Mouse (Mus musculus) left cerebral cortex, adult 2 months (tissue): ENCODE measurements around the gene Ufsp2. TPM values are rescaled to one million over a fixed set of nuclear protein-coding genes. Genes with fewer than 3 reads are reported as not detected.

Experiments
- DNase-seq, 2 experiments: peaks; one replicate each; pipeline ENCODE4 v3.0.0; 2021 to 2022; ENCODE audit warnings: low spot score in 2 of 2, mixed read lengths in 1 of 2; ENCODE audit errors: extremely low spot score in 1 of 2
- H3K27ac ChIP-seq: fragments of 200-600 bp; 2 replicates; pipeline ENCODE4 v1.8.1; 2022
- H3K4me3 ChIP-seq: fragments of 200-600 bp; 2 replicates; pipeline ENCODE4 v1.8.1; 2022
- CTCF ChIP-seq: fragments of 200-600 bp; IDR thresholded peaks from 2 replicates; pipeline ENCODE4 v1.8.1; 2022; ENCODE audit warnings: antibody characterized with exemption, mild to moderate bottlenecking, moderate library complexity
- intact Hi-C: fragments of 180-260 bp; cut with DNase I; formaldehyde crosslinking; loops from one replicate; pipeline ENCODE4 v1.15.1; 2025
- long read RNA-seq, 2 experiments: library from polyadenylated mRNA; stranded (forward); transcript quantifications; one replicate each; pipeline ENCODE4 v2.0.0; 2021; ENCODE audit warnings: borderline mapping rate in 2 of 2
- total RNA-seq, 2 experiments: library from RNA; stranded (reverse); gene quantifications; 2 replicates each; pipeline ENCODE4 v1.2.3; 2021

Gene Ufsp2
- total RNA-seq, result 10 to 100 TPM; 50.9 to 54.2 TPM
- long read RNA-seq, experiment 1, transcript Ufsp2-201 (12 exons, 1,640 nt), result major isoform, 28 of 40 reads
- long read RNA-seq, experiment 1, transcript Ufsp2-204 (11 exons, 1,613 nt), result minor isoform, 5 of 40 reads
- long read RNA-seq, experiment 1, partial matches to known transcripts, result 2 of 40 reads
- long read RNA-seq, experiment 1, other reads (novel, unspliced or antisense), result 5 of 40 reads
- long read RNA-seq, experiment 2, transcript Ufsp2-201 (12 exons, 1,640 nt), result major isoform, 15 of 21 reads
- long read RNA-seq, experiment 2, partial matches to known transcripts, result 0 of 21 reads
- long read RNA-seq, experiment 2, other reads (novel, unspliced or antisense), result 2 of 21 reads

DNA sequence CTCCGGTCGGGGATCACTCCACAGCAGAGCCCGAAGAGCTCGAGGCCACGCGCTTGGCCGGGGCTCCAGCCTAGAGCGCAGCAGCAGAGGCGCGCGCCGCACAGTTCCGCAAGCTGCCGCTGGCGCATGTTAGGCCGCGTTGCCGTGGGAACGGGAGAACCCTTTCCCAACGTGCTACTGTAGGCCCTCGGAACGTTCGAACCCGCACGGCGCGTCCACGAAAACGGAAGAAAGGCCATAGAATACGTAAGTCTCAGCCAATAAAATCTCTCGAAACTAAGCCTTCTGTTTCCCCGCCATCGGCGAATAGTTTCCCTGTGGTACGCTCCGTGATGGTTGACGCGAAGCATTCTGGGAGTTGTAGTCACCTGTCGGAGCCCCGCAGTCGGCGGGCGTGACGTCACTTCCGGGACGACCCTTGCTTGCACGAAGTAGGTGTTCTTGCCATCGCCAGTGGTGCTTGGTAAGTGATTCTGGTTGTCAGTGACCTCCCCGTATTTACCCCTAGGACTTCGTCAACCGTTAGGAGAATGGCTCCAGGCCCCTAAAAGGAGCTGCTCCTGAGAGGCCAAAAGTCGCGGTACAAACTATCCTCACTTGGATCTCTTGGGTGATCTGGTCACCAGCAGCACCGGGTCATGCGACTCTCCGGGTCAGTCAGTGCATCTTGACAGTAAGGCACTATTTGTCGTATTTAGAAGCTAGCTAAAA is at the start of gene Ufsp2, which contains the start of gene 1700029J07Rik:
Gene Ufsp2 (plus strand): TSS at position 403 of the 711 bp plus-strand sequence.
Gene 1700029J07Rik (minus strand): TSS at position 127 of the 711 bp plus-strand sequence.
- H3K4me3 ChIP-seq, result peak within 1 kb of the TSS; percentile 83
- peak; percentile 97 to 98 for DNase-seq
- intact Hi-C loops, result loop anchor here (1.0 kb wide), 1 partner anchor 24 kb away; the partner anchor contains the start of gene Lrp2bp
- peak within 1 kb of the TSS; percentile 78 for H3K27ac ChIP-seq
- peak; percentile 63 for TF ChIP-seq CTCF

DNA sequence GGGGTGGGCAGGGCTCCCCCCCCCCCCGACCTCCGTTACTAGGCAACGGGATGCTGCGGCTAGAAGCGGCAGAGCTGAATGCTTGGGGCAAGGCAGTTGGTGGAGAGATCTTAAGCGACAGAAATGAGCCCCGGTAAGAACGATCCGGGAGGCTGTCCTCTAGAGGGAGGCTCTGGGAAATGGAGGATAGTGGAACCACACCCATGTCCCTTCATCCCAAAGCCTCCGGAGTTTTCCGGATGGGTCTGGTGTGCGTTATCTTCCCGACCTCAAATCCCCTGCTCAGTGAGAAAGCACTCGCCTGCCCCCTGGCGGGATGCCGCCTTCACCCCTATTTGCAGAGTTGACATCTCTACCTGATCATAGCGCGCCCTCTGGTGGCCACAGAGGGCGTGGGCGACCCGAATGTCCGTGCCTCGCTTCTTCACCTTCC is 40.7 kb upstream of the Ufsp2 start, which contains the start of gene Ccdc110:
Gene Ccdc110 (plus strand): TSS at position 38 of the 433 bp plus-strand sequence.
- H3K4me3 ChIP-seq, result peak within 1 kb of the TSS; percentile 43

GRCm38 (mm10) chr8:45936986-45937385 is 38.3 kb upstream of the Ufsp2 start:
- no peak for DNase-seq
- H3K27ac ChIP-seq, result no peak overlapping the region
- intact Hi-C loops, result loop anchor here (5.0 kb wide), 2 partner anchors 485 to 575 kb away; no protein-coding TSS in a partner anchor
- TF ChIP-seq CTCF, result no peak
- no peak overlapping the region for H3K4me3 ChIP-seq

More for the DNA sequence above, 40.7 kb upstream of the Ufsp2 start, which contains the start of gene Ccdc110:
- intact Hi-C loops, result loop anchor here (1.0 to 5.0 kb wide), 4 partner anchors 117 to 572 kb away; no protein-coding TSS in a partner anchor
- peak; percentile 94 to 97 for DNase-seq
- no peak within 1 kb of the TSS for H3K27ac ChIP-seq
- no peak; the same call in none of the 2 replicates for TF ChIP-seq CTCF

DNA sequence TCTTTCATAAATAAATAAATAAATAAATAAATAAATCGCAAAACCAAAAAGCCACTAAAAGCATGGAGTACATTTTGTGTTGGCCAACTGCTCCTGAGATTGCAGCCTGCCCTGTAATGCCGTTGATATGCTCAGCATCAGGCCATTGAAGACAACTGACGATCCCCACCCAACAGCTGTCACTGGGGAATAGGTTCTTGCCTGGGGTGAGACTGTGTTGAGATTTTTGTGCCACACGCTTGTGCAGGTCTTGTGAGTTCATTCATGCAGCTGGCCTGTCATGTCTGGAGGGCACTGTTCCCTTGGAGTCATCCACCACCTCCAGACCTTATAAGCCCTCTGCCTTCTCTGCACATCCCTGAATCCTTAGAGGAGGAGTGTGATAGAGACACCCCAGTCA is 29.0 kb upstream of the Ufsp2 start:
- no peak for TF ChIP-seq CTCF
- Histone ChIP-seq H3K27ac (no peak overlapping the region), H3K4me3 (no peak overlapping the region)
- intact Hi-C loops, result no loop called here
- DNase-seq, result no peak

DNA sequence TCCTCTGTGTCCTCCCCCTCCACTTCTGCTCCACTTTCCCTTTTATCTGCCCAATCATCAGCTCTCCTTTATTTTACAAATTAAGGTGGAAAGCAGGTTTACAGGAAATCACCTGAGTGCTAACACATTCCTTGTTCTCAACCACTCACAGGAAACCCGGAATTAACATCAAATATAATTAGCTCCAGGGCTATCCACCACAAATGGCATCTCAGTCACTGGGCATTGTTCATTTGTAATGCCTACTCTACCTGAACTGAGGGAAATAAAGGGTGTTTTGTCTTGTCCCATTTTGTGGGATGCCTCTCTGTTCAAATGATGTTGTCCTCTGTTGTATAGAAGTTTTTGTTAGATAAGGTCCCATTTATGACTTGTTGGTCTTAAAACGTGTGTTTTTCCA is 24.7 kb upstream of the Ufsp2 start:
- intact Hi-C loops, result no loop called here
- Histone ChIP-seq H3K4me3 (no peak overlapping the region), H3K27ac (no peak overlapping the region)
- TF ChIP-seq CTCF, result no peak
- no peak for DNase-seq

GRCm38 (mm10) chr8:45970894-45971293 is 4.4 kb upstream of the Ufsp2 start:
- H3K4me3 ChIP-seq, result no peak overlapping the region
- intact Hi-C loops, result no loop called here
- H3K27ac ChIP-seq, result no peak overlapping the region
- TF ChIP-seq CTCF, result peak; percentile 4
- no peak for DNase-seq

GRCm38 (mm10) chr8:45973988-45974505 is 1.3 kb upstream of the Ufsp2 start:
- intact Hi-C loops, result no loop called here
- TF ChIP-seq CTCF, result no peak
- no peak for DNase-seq
- Histone ChIP-seq H3K27ac (no peak overlapping the region), H3K4me3 (no peak overlapping the region; the same call in 1 of the 2 replicates)

GRCm38 (mm10) chr8:45975837-45976468 is 625 bp downstream of the Ufsp2 start:
- Histone ChIP-seq H3K27ac (peak overlapping the region; percentile 78), H3K4me3 (peak overlapping the region; percentile 83)
- intact Hi-C loops, result loop anchor here (1.0 kb wide), 1 partner anchor 23 kb away; the partner anchor contains the start of gene Lrp2bp
- no peak for DNase-seq
- no peak for TF ChIP-seq CTCF

DNA sequence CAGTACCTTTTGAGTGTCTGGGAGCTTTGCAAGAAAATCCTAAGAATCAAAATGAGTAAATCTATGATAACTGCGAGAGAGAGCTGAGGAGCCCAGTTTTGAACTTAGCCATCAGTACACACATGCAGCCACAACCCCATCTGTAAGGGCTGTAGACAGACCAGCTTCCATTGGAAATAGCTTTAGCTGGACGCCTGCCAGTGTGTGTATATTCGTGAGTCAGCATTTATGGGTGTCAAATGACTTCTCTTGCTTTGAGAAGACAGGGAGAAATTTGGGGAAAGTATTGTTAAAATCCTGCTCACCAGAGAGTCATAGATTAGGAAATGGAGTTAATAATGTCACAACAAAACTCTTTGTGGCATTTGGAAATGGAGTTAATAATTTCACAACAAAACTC is 11.3 kb downstream of the Ufsp2 start:
- Histone ChIP-seq H3K27ac (no peak overlapping the region), H3K4me3 (no peak overlapping the region)
- no peak for DNase-seq
- TF ChIP-seq CTCF, result no peak
- intact Hi-C loops, result no loop called here

DNA sequence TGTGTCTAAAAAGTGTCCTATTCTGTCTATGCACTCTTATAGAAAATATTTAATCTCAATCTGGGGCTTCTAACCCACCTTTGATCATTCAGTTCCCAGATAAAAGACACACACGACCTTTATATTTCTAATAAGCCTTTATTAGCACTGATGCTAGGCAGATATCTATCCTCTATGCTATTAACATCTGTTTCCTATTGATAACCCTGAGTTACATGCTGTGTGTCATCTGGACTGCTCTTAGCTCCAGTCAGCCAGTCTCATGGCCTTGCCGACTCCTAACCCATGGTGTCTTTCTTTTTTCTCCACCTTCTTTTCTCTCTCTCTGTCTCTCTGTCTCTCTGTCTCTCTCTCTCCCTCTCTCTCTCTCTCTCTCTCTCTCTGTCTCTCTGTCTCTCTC is 12.9 kb downstream of the Ufsp2 start:
- no peak for TF ChIP-seq CTCF
- intact Hi-C loops, result no loop called here
- DNase-seq, result no peak
- Histone ChIP-seq H3K27ac (no peak overlapping the region), H3K4me3 (no peak overlapping the region)

DNA sequence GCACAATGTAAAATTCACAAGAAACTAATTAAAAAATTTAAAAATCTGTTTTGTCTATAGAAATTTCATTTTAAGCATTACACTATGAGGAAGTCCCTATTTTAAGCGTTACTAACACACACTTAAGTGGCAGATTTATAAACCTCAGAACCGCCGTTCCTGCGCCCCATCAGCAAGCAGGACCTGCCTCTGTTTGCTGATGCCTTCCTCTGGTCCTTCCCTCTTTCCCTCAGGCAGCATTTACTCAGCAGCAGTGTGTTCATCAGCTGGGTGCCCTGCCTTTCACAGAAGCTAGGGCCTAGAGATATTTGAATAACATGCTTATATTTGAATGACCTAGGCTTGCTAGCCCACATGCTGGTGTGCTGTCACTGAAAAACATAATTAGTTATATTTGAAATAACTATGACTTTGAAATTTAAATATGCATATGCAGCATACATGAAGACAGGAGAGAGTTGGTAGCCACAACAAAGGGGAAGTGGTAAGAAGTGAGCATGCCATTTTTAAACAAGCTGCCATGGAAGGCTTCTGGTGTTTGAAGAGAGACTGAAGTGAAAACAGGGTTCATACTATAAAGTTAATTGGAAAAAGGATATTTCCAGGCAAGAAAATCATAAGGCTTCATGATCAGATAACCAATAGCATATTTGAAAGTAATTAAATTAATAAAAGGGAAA is 15.4 kb downstream of the Ufsp2 start:
- TF ChIP-seq CTCF, result no peak
- Histone ChIP-seq H3K4me3 (no peak overlapping the region), H3K27ac (no peak overlapping the region)
- no peak for DNase-seq
- intact Hi-C loops, result no loop called here
